Mouse (Mus musculus) CD8-positive naive resting alpha-beta T cell, adult 2 months (primary cell): ENCODE data around the gene Nol10.

Experiments
- DNase-seq, 2 experiments: peaks; one replicate each; pipeline ENCODE4 v3.0.0; 2022; ENCODE audit warnings: low read depth in 2 of 2, low spot score in 2 of 2

Nol10 gene

GRCm38 (mm10) chr12:17360650-17361049 lies 12.4 kb downstream of the Nol10 start:
- DNase-seq: no peak

DNA sequence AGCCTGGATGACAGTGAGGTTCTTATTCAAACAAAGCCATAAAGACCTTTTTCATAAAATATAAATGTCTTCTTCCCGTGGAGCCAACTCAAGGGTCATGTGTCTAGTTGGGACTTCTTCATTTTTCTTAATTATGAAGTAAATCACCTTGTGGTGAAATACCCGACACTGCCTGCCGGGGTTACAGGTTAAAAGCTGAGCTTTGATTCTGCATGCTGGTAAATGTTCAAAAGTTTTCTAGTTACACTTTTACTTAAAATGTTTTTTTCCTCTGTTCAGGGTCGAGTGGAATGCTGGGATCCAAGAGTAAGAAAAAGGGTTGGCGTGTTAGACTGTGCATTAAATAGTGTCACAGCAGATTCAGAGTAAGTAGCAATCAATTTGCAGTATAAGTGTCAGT lies 14.1 kb downstream of the Nol10 start:
- no peak for DNase-seq

- DNase-seq: no peak
Observed at GRCm38 (mm10) chr12:17366981-17367380, 18.7 kb downstream of the Nol10 start.

DNA sequence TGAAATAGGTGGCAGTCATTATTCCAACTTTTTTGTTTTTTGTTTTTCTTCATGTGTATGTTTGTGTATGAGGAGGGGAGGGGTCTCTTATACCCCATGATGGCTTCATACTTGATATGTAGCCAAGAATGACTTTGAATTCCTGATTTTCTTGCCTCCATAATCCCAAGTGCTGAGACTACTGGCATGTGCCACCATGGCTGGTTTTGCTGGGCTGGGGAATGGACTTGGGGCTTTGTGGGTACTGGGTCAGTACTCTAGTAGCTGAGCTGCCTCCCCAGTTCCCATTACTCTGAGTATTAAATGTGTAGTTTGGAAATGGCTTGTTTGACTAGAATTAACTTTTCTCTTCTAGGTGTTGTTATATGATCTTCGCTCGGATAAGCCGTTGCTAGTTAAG lies 20.9 kb downstream of the Nol10 start:
- no peak for DNase-seq

DNA sequence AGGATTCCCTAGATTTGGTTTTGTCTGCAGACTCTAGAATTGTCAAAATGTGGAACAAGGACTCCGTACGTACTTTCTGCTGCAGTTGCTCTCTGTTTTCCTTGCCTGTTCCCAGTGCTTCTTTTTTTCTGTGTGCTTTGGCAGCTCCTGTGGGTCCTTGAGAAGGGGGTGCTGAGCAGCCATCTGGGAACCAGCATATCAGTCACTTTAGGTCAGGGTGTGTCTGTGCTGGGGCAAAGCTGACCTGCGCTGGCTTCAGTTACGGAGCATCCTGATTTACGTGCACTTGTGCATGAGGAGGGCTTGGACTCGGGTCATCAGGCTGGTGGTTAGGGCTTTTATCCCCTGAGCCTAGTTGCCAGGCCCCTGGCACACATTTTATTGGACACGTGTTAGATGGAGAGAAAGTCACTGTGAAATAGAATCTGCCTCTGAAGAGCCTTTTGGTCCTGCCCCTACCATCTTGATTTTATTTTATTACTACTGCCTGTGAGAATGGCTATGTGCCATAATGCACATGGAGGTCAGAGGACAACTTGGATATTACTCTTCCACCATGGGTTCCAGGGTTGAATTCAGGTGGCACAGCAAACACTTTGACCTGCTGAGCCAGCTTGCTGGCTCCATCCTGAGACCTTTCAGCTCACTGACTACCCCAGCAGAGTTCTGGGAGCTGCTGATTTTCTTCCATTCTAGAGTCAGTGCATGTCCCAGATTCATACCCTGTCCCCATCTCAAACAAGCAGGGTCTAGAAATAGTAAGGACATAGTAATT lies 21.5 kb downstream of the Nol10 start:
- DNase-seq: no peak

GRCm38 (mm10) chr12:17371589-17372235 lies 23.5 kb downstream of the Nol10 start:
- DNase-seq: peak in 1 of 2 experiments; percentile 18

DNA sequence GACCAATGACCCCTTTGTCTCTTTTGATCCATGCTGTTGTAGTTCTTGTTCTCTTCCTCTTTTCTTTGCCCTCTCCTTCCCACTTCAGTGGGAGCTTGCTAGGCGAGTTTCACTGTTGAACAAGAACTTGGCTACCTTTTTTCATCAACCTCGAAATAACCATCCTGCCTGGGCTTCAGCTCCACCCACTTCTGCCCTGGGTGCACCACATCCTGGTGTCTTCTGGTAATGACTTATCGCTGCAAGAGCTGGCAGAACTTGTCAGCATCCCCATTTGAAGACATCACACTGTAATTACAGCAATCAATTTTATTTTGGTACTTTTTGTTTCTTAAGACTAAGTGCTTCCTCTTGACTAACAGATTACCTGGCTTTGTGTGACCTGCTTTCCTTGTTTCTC lies 24.4 kb downstream of the Nol10 start:
- peak in 1 of 2 experiments; percentile 22 for DNase-seq

- DNase-seq: no peak
Observed at GRCm38 (mm10) chr12:17373470-17373975, 25.3 kb downstream of the Nol10 start.

- no peak for DNase-seq
Observed at GRCm38 (mm10) chr12:17375243-17375642, 27.0 kb downstream of the Nol10 start.

GRCm38 (mm10) chr12:17376521-17376920 lies 28.3 kb downstream of the Nol10 start:
- no peak for DNase-seq

GRCm38 (mm10) chr12:17380991-17381390 lies 32.7 kb downstream of the Nol10 start:
- no peak for DNase-seq

- no peak for DNase-seq
Observed at GRCm38 (mm10) chr12:17382759-17383158, 34.5 kb downstream of the Nol10 start.

DNA sequence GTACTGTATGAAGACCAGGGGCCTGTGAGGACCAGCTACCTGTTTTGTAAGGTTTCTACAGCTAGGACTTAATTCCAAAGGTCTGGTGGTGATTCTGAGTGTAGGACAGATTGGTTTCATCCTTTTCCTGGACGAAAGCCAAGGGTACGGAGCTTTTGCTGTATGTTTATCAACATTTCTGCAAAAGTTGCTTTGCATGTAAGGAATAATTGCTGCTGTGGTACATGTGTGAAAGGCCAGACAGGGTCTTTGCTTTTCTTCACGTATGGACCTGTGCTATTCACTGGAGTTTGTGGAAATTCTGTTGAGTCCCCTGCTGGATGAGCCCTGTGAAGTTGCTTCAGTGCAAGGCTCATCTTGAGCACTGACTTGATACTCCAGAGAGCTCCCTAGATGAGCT lies 38.6 kb downstream of the Nol10 start:
- DNase-seq: no peak

GRCm38 (mm10) chr12:17387332-17388135 lies 39.3 kb downstream of the Nol10 start:
- no peak for DNase-seq

- no peak for DNase-seq
Observed at GRCm38 (mm10) chr12:17388136-17388437, 39.8 kb downstream of the Nol10 start.

DNA sequence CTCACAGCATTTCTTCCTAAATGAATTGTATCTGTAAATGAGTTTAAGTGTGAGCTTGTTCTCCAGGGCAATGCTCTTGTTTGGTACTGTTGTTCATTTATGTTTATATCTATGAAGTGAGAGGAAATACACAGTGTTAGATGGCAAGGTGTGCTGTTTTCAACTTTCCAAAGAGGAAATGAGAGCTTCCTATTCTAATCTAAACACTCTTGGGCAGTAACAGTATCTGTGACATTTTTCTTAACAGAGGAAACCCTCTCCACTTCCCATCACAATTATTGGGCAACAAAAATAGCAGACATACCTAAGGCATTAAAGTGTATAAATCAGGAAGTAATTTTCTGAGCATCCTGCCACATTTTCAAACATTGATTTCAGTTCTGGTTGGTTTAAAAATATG lies 41.8 kb downstream of the Nol10 start:
- DNase-seq: no peak

DNA sequence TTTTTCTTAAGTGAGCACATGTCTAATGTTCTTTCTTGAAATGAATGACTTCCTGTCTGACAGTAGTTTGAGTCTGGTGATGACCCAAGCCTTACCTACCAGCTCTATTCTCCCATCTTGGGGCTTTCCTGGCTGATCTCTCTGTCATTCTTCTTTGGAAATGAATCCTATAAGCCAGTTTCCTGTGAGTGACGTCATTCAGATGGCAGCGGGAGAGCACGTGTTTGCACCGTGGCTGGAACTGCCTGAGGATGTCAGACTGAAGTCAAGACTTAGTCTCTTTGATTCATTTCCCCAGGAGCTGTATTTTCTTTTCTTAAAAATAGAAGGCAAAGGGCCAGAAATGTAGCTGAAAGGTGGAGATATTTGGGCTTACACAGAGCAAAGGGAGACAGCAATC lies 42.3 kb downstream of the Nol10 start:
- DNase-seq: no peak

DNA sequence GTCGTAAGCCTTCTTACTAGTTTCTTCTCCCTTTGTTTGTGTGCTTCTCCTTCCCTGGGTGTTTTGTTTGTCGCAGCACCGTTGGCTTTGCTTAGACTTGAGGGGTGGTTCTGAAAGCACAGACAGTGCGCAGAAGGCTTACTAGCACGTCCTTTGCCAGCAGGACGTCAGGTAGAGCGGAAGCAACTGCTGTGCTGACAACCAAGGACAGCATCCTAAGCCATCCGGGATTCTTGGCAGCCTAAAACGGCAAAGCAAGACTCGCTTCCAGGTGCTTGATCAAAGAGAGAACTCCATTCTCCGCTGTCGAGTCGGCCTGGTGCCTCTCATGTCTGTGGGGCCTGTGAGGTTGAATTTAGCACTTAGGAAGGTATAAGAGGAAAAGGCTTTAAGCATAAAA lies 44.9 kb downstream of the Nol10 start:
- DNase-seq: no peak

GRCm38 (mm10) chr12:17397150-17397549 lies 48.9 kb downstream of the Nol10 start:
- no peak for DNase-seq

- DNase-seq: no peak
Observed at GRCm38 (mm10) chr12:17401419-17401818, 53.2 kb downstream of the Nol10 start.

DNA sequence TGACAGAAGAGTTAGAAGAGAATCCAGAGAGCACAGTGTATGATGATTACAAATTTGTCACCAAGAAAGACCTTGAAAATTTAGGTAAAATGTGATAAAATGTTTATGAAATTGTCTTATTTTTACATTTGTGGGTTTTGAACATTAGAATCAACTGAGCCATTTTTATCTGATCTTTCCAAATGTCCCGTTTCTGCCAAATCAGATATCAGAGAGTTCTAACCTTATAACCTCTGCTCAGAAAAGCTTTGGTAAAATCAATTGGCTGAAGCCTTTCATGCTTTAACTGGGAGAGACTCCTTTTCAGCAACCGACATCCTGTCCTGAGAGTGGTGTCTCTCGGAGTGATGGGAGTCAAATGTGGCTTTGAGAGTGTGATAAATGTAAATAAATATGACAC lies 53.9 kb downstream of the Nol10 start:
- DNase-seq: no peak

- DNase-seq: no peak
Observed at GRCm38 (mm10) chr12:17403998-17404397, 55.7 kb downstream of the Nol10 start.
